Mouse (Mus musculus): ENCODE data around the gene Pld2.
"Not testable (repeated sequence)": the region's sequence is repeated elsewhere in the genome, so short reads cannot be mapped to it uniquely, and the experiment has no call there.

Gene Pld2

DNA sequence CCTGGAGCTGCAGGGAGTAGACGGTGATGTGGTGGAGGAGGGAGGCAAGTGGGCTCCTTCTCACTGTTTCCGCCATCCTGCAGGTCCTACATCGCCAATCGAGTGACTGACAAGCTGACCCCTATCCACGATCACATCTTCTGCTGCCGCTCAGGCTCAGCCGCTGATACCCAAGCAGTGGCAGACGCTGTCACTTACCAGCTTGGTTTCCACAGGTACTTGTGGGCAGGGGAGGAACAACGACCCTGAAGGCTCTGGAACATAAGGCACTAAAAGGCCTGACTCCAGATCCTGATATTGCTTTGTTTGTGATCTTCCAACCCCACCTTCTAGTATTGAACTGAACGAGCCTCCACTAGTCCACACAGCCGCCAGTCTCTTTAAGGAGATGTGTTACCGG is 13.7 kb upstream of the Pld2 start:
- DNase-seq = no peak

DNA sequence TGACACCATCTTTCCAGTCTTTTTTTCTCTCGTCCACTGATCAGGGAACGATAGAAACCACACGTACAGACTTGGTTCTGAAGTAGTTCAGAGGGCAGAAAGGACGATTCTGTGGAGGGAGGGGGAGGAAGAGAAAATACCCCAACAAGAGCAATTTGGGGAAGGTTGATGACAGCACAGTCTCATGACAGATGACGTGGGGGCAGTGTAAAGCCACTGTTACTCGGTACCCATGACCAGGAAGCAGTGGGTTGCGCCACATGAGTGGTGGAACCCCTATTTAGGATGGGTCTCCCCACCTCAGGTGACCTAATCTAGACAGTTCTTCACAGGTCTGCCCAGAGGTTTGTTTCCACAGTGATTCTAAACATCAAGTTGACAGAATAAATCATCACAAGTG is 11.3 kb upstream of the Pld2 start:
- no peak for DNase-seq

DNA sequence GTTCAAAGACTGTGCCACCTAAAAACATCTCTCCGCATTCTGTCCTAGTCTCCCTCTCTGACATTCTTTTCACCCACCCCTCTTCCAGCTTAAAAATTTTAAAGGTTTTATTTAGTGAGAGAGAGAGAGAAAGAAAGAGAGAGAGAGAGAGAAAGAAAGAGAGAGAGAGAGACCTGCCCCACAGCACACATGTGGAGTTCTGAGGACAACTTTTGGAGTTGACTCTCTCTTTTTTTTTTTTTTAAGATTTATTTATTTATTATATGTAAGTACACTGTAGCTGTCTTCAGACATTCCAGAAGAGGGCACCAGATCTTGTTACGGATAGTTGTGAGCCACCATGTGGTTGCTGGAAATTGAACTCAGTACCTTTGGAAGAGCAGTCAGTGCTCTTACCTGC is 8.8 kb upstream of the Pld2 start:
- not testable (repeated sequence) for DNase-seq

DNA sequence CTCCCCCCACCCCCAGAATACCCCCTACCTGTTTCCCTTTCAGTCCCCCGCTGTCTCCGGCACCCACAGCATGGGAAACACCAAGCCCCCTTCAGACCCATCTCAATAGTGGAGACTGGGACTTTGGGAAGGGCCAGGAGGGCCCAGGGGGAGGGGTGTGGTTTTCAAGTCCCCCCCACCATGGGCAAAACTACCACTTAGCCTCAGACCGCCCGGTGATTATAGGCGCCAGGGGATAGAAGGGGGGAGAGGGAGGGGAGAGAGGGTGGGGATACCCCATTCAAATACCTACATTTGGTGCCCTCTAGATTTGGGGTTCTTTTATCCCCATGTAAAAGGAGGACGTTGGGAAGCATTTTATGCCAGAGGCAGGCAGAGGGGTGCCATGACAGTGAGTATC is 7.0 kb upstream of the Pld2 start, which contains the start of gene Gm40193:
Gene Gm40193, minus strand, starts transcription at position 101 of the 400 bp plus-strand sequence.
- DNase-seq = no peak

DNA sequence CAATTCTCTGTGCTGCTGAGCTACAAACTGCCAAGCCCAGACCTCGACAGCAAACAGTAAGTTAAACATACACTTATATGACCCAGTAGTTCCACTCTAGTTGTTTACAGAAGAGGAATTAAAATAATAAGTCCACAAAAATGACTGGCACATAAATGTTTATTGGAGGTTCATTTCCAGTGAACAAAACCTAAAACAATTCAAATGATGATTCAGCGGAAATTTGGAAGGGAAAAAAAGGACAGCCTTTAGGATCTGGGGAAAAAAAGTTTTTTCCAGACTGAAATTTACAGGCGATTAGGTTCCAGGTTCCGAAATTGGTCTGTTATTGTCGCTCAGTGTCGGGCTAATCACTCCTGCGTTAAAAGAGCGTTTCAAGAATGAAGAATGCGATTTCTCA is 441 bp upstream of the Pld2 start:
- no peak for DNase-seq

DNA sequence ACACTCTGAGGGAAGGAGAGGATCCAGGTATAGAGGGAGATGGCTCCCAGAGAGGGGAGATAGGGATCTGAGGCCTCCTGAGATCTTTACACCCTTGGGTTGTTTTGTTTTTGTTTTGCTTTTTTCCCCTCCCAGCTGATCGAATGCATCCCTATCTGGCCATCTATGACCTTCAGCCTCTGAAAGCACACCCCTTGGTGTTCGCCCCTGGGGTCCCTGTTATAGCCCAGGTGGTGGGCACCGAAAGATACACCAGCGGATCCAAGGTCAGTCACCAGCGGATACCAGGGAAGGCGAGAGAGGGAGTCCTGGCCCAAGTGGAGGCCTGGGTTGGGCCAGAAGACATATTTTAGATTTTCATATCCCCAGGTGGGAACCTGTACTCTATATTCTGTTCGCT is 1.1 kb downstream of the Pld2 start:
- no peak for DNase-seq

DNA sequence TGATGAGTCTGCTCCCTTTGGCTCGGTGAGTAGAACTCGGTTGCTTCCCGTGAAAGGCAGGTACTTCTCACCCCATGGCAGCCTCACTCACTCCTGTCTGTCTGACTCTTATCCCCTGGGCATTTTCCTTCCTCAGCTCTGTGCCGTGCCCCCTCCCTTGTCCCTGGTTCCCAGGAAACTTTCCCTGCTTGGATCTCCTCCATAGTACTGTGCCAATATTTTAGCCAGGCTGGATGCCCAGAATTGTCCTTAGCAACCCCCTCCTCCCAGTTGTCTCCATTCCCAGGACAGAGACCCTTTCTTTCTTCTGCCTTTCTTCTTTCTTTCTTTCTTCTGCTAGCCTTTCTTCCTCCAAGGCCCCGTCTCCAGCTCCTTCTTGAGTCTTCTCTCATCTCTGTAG is 1.6 kb downstream of the Pld2 start:
- no peak for DNase-seq

DNA sequence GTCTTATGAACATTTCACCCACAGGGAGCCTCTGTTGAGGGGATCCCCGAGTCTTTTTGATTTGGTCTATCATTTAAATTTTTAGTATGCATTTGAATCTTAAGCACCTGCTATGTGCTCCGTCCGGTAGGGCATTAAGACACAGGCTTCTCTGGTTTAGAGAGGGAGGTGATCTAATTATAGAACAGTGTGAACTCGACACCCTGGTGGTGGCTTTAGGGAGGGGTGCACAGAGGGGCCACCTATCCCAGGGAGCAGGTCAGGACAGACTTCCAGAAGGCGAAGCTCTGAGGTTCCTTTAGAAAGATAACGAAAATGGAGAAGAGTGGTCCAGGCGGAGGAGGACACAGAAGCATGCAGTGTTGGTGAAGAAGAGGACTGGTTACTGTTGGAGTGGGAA is 4.6 kb downstream of the Pld2 start:
- no peak for DNase-seq

DNA sequence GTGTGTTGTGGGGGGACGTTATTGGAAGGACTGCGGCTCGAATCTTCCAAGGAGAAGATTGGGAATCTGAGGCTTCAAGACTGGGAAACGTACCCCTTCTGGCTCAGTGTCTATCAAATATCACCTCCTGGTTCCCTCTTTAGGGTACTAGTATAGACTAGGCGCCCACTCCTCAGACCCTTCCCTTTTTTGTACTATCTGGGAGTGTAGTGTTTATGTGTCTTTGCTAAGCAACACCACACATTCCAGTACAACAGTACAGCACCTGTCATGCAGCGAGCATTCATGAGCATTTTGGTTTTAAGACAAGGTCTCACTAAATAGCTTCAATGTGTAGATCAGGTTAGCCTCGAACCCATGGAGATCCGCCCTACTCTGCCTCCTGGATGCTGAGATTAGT is 11.7 kb downstream of the Pld2 start:
- DNase-seq = no peak

DNA sequence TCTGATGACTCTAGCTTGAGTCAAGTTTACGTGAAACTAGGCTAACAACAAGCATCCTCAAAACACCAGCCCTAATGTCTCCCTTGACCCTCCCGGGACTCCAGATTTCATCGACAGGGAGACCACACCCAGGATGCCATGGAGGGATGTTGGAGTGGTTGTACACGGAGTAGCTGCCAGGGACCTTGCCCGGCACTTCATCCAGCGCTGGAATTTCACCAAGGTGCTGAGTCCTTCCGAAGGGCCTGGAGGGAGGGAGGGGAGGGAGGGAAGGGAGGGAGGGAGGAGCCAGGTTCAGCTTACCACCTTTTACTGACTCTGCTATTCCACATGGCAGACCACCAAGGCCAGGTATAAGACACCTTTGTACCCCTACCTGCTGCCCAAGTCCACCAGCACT is 14.1 kb downstream of the Pld2 start:
- DNase-seq = no peak

DNA sequence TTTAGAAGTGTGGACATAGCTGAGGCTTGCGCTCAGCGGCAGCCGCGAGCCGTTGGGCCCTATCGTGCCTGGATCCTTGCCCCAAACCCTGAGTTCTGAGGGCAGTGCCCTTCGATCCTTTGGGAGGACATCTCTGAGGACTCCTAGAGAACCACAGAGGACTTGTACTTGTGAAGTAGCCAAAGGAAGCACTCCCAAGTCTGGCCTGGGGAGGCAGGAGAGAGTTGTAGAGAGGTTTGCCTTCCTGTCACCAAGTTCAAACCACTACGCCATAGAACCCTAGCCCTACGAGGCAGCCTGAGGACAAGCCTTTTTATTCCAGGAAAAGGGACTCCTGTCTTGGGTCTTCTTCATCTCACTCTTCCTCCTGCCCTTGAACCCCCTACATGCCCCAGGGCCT is 17.7 kb downstream of the Pld2 start:
- no peak for DNase-seq

DNA sequence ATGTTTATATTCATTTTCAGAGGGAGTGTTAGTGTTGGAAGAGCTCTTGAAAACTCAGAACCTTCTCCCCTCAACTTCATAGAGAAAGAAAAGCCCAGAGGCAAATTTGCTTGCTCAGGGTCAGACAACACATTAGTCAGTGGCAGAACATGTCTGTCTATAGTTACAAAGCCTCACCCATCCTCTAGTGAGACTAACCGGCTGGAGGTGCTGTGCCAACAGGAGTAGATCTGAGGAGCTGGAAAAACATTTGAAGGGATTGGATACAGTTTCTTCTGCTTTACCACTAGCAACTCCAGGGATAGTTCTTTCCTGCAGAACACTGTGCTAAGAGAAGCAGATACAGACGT is 22.0 kb downstream of the Pld2 start:
- DNase-seq = no peak

DNA sequence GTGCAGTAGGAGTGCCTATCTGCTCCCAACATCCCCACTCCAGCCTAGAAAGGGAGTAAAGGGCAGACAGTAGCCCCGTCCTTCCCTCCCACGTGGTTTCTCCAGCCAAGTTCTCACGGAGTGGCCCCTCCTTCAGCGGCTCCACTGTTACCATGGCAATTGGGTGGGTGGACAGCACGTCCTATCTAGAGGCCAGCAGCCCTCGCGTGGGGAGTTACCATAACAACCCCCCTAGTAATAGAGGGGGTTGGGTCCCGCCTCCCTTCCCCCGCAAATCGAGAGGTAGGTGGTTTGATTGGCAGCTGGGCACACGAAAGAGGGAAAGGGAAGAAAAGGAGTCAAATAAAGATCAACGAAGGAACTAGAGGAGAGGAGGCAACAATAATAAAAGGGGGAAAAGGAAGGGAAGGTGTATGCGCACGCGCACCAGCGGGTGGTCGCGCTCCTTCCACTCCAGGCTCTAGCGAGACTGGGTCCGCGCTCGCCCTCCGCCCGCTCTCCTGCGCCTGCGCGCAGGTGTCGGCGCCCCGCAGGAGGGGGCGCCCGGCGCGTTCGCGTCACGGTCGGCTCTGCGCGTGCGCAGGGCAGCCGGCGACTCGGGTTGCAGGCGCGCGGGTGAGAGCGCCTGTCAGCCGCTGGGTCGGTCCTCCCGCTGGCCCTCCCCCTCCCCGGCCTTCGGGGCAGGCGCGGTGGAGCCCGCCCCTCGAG is 22.6 kb downstream of the Pld2 start, which contains the start of gene Mink1:
Gene Mink1, plus strand, starts transcription at position 595 of the 708 bp plus-strand sequence.
- peak; percentile 84 to 86 for DNase-seq

DNA sequence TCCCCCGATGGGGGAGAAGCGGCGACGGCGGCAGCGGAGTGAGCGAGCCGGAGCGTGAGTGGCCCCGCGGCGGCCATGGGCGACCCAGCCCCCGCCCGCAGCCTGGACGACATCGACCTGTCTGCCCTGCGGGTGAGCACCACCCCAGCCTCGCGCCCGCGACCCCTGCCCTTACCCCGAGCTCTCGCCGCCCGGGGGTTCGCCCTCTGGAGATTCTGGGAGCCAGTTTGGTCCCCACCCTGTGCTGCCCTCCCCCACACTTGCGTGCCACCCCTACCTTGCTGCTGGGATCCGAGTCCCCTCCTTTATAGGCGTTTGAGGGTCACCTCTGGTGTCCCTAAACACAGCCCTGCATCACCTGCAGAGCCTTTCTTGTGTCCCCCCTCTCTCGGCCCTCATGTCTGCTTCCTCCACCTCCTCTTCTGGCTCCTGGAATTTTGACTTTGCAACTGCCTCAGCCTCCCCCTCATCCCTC is 23.2 kb downstream of the Pld2 start:
- no peak for DNase-seq

DNA sequence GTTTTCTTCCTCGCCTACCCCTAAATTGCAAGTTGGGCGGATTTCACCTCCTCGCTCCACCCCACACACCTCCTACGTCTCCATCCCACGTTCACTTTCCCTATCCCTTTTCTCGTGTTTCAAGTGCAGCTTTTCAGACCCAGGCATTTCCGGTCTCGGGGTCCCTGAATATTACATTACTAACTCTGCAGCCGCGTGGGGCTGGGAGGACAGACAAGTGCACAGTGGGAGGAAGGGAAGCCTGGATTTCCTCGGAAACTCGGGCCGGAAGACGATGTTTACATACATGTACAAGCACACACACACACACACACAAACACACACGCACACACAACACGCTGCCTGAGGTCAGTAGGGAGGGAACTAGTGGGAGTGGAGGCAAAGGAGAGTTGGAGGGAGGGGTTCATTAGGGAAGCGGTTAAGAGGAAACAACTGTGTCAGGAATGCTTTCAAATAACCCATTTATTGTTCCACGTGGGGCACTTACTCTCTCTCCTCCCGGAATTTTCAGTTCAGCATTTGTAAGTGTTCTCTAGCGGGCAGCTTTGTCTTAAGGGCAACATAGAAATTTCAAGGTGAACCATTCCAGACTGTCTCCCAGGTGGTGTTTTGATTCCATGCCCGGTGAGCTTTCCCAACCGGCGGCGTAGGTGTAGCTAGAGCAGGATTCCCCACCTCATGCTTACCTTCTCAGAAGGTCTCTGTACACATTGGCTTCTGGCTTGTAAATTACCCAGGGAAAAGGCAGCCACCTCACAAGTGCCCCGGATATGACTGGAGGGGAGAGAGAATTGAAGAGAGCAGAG is 23.8 kb downstream of the Pld2 start:
- peak; percentile 28 to 54 for DNase-seq

DNA sequence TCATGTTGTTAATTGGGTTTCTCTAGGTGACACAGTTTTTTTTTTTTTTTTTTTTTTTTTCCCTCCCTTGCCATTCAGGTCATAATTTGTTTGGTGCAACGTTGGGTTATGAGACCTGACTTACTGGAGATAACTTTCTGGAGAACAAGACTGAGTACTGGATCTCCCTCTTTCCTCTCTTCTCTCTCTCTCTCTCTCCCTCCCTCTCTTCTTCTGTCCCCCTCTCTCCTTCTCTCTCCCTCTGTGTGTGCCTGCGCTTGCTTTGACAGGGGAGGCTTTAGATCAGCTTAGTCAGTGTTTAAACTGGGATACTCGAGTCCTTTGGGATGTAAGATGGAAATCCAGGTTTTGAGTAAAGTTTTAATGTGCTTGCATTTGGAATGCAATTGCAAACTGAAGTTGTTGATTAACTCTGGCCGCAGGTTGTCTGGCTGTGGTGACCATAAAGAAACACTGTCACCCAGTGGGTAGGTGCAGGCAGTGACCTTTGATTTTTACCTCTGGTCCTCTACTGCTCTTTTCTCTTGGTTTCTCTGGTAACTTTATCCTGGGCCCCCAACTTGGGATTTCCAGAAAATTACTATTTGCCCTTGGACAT is 24.5 kb downstream of the Pld2 start:
- DNase-seq = no peak

DNA sequence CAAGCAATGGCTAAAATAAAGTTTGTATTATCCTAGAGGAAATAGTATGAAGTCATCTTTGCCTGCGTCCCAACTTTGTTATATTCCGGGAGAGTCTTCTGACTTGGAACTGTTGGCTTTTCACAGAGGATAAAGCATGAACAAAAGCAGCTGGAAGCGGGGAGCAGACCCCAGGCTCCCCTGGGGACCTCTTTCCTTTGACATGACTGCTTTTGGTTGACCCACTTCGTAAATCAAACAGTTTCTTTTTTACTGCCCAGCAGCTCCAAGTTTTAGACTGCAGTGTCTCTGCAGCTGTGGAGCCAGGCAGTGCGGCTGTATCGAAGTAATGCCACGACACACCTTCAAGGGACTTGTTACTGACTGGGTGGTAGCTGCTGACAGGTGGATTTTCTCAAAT is 26.7 kb downstream of the Pld2 start:
- no peak for DNase-seq

DNA sequence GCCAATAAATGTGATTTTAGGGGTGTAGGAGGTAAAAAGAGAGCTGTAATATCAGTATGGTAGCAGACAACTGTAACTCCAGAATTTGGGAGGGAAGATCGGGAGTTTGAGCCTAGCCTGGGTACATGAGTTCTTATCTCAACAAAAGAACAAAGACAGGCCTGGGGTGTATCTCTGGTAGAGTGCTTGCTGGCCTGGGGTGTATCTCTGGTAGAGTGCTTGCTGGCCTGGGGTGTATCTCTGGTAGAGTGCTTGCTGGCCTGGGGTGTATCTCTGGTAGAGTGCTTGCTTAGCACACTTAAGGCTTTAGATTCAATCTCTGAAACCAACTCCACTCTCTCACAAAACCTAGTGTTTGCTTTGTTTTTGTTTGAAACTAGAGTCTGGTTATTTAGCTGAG is 30.8 kb downstream of the Pld2 start:
- DNase-seq = not testable (repeated sequence)

DNA sequence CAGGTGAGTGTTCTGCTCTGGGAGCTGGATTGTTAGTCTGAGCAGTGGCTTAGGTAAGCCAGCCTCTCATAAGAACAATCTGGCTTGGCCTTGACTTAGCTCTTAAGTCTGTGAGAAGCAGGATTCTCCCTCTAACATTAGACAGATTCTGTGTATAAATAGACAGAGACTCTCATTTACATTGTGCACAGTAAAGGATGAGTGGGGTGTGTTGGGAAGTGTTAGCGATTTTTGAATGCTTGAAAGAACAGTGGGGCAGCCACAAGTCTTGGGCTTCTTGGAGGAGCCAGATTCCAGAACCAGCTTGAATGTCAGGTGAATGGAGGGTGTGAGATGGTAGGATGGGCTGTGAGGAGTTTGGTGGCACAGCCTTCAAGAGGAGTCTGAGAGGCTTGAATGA is 31.8 kb downstream of the Pld2 start:
- no peak for DNase-seq

DNA sequence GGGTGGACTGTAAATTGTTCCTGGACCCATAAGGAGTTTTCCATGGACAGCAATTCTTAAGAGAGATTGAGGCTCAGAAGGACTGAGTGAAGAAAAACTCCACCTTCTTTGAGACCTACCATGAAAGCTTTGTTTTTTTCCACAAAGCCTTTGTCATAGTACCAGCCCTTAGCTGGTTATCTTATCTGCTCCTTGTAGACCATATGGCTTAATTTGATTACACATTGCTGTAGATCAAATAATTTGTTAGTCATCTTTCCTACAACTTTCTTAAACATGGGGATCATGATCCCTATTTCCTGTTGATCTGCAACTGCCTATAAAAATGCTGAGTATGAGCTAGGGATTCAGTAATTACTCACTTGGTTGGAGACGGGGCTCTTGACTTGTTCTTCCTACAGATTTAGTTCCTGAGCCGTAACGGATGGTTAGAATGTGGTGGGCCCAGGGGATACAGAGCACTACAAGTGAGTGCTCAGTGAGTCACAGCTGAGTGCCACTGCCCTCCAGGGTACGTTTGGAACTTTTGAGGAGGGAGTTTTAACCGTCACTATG is 32.6 kb downstream of the Pld2 start:
- DNase-seq = no peak

DNA sequence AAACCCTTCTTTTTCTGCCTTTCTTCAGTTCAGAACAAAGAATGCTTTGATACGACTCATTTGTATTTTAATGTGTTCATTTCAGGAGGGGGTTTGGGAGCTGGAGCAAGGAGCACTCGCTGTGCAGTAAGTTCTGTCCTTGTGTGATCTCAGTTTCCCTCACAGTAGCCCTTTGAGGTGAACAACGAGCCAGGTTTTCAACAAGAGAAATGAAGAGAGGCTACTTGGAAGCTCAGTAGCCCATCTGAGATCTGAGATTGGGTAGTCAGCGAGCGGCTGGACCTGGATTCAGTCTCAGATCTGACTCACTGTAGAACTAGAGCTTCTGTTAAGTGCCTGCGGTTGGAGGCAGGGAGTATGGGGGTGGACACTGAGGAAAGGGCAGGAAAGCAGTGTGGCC is 34.0 kb downstream of the Pld2 start:
- no peak for DNase-seq

DNA sequence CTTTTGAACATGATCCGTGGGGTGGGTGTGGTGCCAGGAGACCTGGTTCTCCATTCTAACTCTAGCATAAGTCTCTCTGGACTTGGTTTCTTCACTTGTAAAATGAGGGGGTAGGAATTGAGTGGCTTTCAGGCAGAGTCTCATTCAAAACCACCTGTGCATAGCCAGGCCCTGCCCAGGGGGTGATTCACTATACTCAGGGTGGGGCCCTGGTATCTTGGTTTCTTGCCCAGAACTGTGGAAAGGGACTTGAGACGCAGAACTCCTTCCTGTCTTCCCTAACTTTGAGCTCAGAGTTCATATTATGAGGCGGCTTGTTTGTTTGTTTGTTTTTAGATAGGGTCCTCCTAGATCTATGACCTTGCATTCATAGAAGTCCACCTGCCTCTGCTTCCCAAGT is 37.3 kb downstream of the Pld2 start:
- no peak for DNase-seq

DNA sequence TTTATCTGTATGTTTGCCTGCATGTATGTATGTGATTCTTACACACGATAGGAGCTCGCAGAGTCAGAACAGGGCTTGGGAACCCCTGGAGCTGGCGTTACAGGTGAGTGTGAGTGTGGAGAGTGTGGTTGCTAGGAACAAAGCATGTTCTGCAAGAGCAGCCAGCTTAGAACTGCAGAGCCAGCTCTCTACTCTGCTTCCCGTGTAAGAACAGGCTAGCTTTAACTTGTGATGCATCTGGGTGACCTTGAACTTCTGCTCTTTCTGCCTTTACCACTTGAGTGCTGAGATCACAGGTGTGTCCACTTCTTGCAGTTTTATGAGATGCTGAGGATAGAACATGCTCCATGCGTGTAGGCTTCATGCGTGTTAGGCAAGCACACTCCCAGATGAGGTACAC is 39.1 kb downstream of the Pld2 start:
- DNase-seq = no peak
